Mouse (Mus musculus): ENCODE measurements at regions not wholly inside any gene's neighbourhood (a gene's known extent, or its start where the extent isn't known, plus 50 kb on each side); places are given as distances from the start of the nearest gene placed in this dataset.

DNA sequence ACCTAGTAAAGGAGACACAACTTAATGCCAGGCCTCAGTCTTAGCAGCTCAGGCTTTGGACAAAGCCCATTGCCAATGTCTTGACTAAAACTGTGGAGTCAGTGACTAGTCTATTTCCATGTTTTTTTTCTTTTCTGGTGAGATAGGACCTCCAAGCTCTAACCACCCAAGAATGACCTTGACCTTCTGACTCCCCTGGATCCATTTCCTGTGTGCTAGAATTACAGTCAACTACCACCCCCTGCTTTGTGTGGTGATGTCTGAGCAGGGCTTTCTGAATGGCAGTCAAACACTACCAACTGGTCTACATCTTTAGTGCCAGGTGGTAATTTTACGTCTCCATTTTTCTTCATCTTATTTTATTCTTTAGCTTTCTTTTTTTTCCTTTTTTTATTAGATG is 51.3 kb upstream of the Rnf138rt1 start:
- no peaks in the 10 kb centered on the region for H3K36me3 ChIP-seq (ENCODE audit: control insufficient read depth, insufficient read depth)
- H3K79me2 ChIP-seq (ENCODE audit: control insufficient read depth, insufficient read depth) = no peaks in the 10 kb centered on the region
- H3K4me3 ChIP-seq = no peak overlapping the region
- TF ChIP-seq TCF3 (IDR thresholded peaks at IDR 0.05; ENCODE audit: insufficient read length, low read depth) (no peak), MAX (IDR thresholded peaks at IDR 0.05; ENCODE audit: low read depth) (no peak), USF1 (IDR thresholded peaks at IDR 0.05; ENCODE audit: low read depth) (no peak), CEBPB (IDR thresholded peaks at IDR 0.05; ENCODE audit: insufficient read depth, poor library complexity, severe bottlenecking) (no peak), E2F4 (IDR thresholded peaks at IDR 0.05; ENCODE audit: insufficient read depth) (no peak), MYOD1 (IDR thresholded peaks at IDR 0.05; ENCODE audit: control insufficient read depth in 1 of 3, insufficient read length in 2 of 3, low read depth in 2 of 3) (no peak), POLR2A (IDR thresholded peaks at IDR 0.05; ENCODE audit: insufficient read length, low read depth) (no peak), POLR2AphosphoS2 (IDR thresholded peaks at IDR 0.05; ENCODE audit: insufficient read length, low read depth) (no peak), MYOG (IDR thresholded peaks at IDR 0.05; ENCODE audit: control insufficient read depth in 1 of 3, insufficient read depth in 1 of 3, insufficient read length in 2 of 3, low read depth in 2 of 3) (no peak), REST (IDR thresholded peaks at IDR 0.05; ENCODE audit: insufficient read depth, insufficient read length) (no peak), SRF (IDR thresholded peaks at IDR 0.05; ENCODE audit: control insufficient read depth, insufficient read length, low read depth) (no peak), TCF12 (IDR thresholded peaks at IDR 0.05; ENCODE audit: insufficient read depth, poor library complexity, severe bottlenecking) (no peak)
- H3ac ChIP-seq (ENCODE audit: control insufficient read depth, insufficient read length) = no peak overlapping the region
- H3K27me3 ChIP-seq (ENCODE audit: control insufficient read depth, insufficient read depth, insufficient read length) = no peaks in the 10 kb centered on the region
- no peak overlapping the region for H3K4me2 ChIP-seq (ENCODE audit: low read depth)

DNA sequence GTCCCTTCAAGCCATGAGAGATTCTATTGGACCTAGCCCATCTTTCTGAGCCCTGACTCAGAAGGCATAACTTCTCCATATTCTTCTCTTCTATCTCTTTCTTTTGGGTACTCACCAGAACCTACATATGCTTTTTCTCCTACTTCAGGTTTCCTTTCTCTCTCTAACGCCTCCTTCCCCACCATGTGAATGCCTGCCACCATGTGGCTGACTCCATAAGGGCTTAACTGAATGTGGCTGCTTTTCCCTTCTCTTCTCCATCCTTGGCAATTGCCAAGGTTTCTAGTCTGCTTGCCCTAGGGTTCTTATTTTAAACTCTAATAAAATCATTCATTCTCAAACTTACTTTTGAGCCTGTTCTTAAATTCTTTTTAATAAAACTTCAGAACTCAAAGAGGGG is 53.7 kb upstream of the Rnf138rt1 start:
- TF ChIP-seq POLR2AphosphoS2 (IDR thresholded peaks at IDR 0.05; ENCODE audit: insufficient read length, low read depth) = no peak
- no peak for TF ChIP-seq POLR2A (IDR thresholded peaks at IDR 0.05; ENCODE audit: insufficient read length, low read depth)
- no peak for TF ChIP-seq TCF12 (IDR thresholded peaks at IDR 0.05; ENCODE audit: insufficient read depth, poor library complexity, severe bottlenecking)
- no peak for TF ChIP-seq USF1 (IDR thresholded peaks at IDR 0.05; ENCODE audit: low read depth)
- no peak for TF ChIP-seq MAX (IDR thresholded peaks at IDR 0.05; ENCODE audit: low read depth)
- TF ChIP-seq CEBPB (IDR thresholded peaks at IDR 0.05; ENCODE audit: insufficient read depth, poor library complexity, severe bottlenecking) = no peak
- no peak for TF ChIP-seq SRF (IDR thresholded peaks at IDR 0.05; ENCODE audit: control insufficient read depth, insufficient read length, low read depth)
- no peak for TF ChIP-seq MYOD1 (IDR thresholded peaks at IDR 0.05; ENCODE audit: control insufficient read depth in 1 of 3, insufficient read length in 2 of 3, low read depth in 2 of 3)
- TF ChIP-seq MYOG (IDR thresholded peaks at IDR 0.05; ENCODE audit: control insufficient read depth in 1 of 3, insufficient read depth in 1 of 3, insufficient read length in 2 of 3, low read depth in 2 of 3) = no peak
- Histone ChIP-seq H3K27me3 (ENCODE audit: control insufficient read depth, insufficient read depth, insufficient read length) (no peaks in the 10 kb centered on the region), H3K4me2 (ENCODE audit: low read depth) (no peak overlapping the region), H3K36me3 (ENCODE audit: control insufficient read depth, insufficient read depth) (no peaks in the 10 kb centered on the region), H3ac (ENCODE audit: control insufficient read depth, insufficient read length) (no peak overlapping the region), H3K79me2 (ENCODE audit: control insufficient read depth, insufficient read depth) (no peaks in the 10 kb centered on the region), H3K4me3 (no peak overlapping the region)

DNA sequence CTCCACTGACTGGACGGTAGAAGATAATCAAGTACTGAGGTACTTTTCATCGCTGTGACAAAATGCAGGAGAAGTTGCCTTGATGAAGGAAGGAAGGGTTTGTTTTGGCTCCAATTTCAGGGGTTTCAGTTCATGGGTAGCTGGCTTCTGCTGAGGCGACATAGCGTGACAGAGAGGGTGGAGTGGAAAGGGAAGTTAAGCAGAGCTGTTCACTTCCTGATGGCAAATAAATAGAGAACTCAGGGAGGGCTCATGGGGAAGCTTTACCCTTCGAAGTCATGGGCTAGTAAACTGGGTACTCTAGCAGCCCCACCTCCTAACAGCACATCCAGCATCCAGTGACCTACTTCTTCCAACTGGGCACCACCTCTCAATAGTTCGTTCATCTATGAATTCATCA is 61.2 kb upstream of the Rnf138rt1 start:
- TF ChIP-seq SRF (IDR thresholded peaks at IDR 0.05; ENCODE audit: control insufficient read depth, insufficient read length, low read depth) = no peak
- TF ChIP-seq CEBPB (IDR thresholded peaks at IDR 0.05; ENCODE audit: insufficient read depth, poor library complexity, severe bottlenecking) = no peak
- TF ChIP-seq POLR2AphosphoS2 (IDR thresholded peaks at IDR 0.05; ENCODE audit: insufficient read length, low read depth) = no peak
- no peak for TF ChIP-seq E2F4 (IDR thresholded peaks at IDR 0.05; ENCODE audit: insufficient read depth)
- no peak for TF ChIP-seq MYOG (IDR thresholded peaks at IDR 0.05; ENCODE audit: control insufficient read depth in 1 of 3, insufficient read depth in 1 of 3, insufficient read length in 2 of 3, low read depth in 2 of 3)
- no peak for TF ChIP-seq TCF12 (IDR thresholded peaks at IDR 0.05; ENCODE audit: insufficient read depth, poor library complexity, severe bottlenecking)
- TF ChIP-seq MYOD1 (IDR thresholded peaks at IDR 0.05; ENCODE audit: control insufficient read depth in 1 of 3, insufficient read length in 2 of 3, low read depth in 2 of 3) = no peak
- TF ChIP-seq USF1 (IDR thresholded peaks at IDR 0.05; ENCODE audit: low read depth) = no peak
- TF ChIP-seq MAX (IDR thresholded peaks at IDR 0.05; ENCODE audit: low read depth) = no peak
- no peak for TF ChIP-seq POLR2A (IDR thresholded peaks at IDR 0.05; ENCODE audit: insufficient read length, low read depth)
- no peak for TF ChIP-seq TCF3 (IDR thresholded peaks at IDR 0.05; ENCODE audit: insufficient read length, low read depth)
- no peak for TF ChIP-seq REST (IDR thresholded peaks at IDR 0.05; ENCODE audit: insufficient read depth, insufficient read length)
- H3K4me2 ChIP-seq (ENCODE audit: low read depth) = no peak overlapping the region
- no peaks in the 10 kb centered on the region for H3K36me3 ChIP-seq (ENCODE audit: control insufficient read depth, insufficient read depth)

DNA sequence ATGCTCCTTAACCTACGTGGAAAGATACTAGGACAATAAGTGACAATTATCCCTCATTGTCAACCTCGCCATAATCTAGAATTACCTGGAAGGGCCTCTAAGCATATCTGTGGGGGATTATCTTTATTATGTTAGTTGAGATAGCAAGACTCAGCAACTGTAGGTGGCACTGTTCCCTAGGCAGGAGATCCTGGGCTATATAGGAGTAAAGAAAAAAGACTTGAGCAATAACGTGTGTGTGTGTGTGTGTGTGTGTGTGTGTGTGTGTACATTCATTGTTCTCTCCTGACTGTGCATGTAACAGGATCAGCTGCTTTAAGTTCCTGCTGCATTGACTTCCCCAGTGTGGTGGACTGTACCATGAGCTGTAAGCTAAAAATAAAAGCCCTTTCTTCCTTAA is 66.3 kb upstream of the Rnf138rt1 start:
- no peak overlapping the region for H3ac ChIP-seq (ENCODE audit: control insufficient read depth, insufficient read length)
- H3K79me2 ChIP-seq (ENCODE audit: control insufficient read depth, insufficient read depth) = no peaks in the 10 kb centered on the region
- H3K27me3 ChIP-seq (ENCODE audit: control insufficient read depth, insufficient read depth, insufficient read length) = no peaks in the 10 kb centered on the region
- H3K36me3 ChIP-seq (ENCODE audit: control insufficient read depth, insufficient read depth) = no peaks in the 10 kb centered on the region
- H3K4me2 ChIP-seq (ENCODE audit: low read depth) = no peak overlapping the region
- H3K4me3 ChIP-seq = no peak overlapping the region
- TF ChIP-seq TCF3 (IDR thresholded peaks at IDR 0.05; ENCODE audit: insufficient read length, low read depth) = no peak
- no peak for TF ChIP-seq MAX (IDR thresholded peaks at IDR 0.05; ENCODE audit: low read depth)
- TF ChIP-seq MYOG (IDR thresholded peaks at IDR 0.05; ENCODE audit: control insufficient read depth in 1 of 3, insufficient read depth in 1 of 3, insufficient read length in 2 of 3, low read depth in 2 of 3) = no peak
- TF ChIP-seq USF1 (IDR thresholded peaks at IDR 0.05; ENCODE audit: low read depth) = no peak
- no peak for TF ChIP-seq CEBPB (IDR thresholded peaks at IDR 0.05; ENCODE audit: insufficient read depth, poor library complexity, severe bottlenecking)
- TF ChIP-seq REST (IDR thresholded peaks at IDR 0.05; ENCODE audit: insufficient read depth, insufficient read length) = no peak
- no peak for TF ChIP-seq POLR2A (IDR thresholded peaks at IDR 0.05; ENCODE audit: insufficient read length, low read depth)
- no peak for TF ChIP-seq MYOD1 (IDR thresholded peaks at IDR 0.05; ENCODE audit: control insufficient read depth in 1 of 3, insufficient read length in 2 of 3, low read depth in 2 of 3)

More for the DNA sequence above, 61.2 kb upstream of the Rnf138rt1 start:
- no peak overlapping the region for H3K4me3 ChIP-seq
- no peak overlapping the region for H3ac ChIP-seq (ENCODE audit: control insufficient read depth, insufficient read length)
- no peaks in the 10 kb centered on the region for H3K79me2 ChIP-seq (ENCODE audit: control insufficient read depth, insufficient read depth)
- no peaks in the 10 kb centered on the region for H3K27me3 ChIP-seq (ENCODE audit: control insufficient read depth, insufficient read depth, insufficient read length)

GRCm38 (mm10) chrX:163845408-163845807 is 63.4 kb upstream of the Ap1s2 start:
- Histone ChIP-seq H3K36me3 (ENCODE audit: control insufficient read depth, insufficient read depth) (no peaks in the 10 kb centered on the region), H3K4me3 (no peak overlapping the region), H3K79me2 (ENCODE audit: control insufficient read depth, insufficient read depth) (no peaks in the 10 kb centered on the region), H3K4me2 (ENCODE audit: low read depth) (no peak overlapping the region), H3ac (ENCODE audit: control insufficient read depth, insufficient read length) (no peak overlapping the region), H3K27me3 (ENCODE audit: control insufficient read depth, insufficient read depth, insufficient read length) (no peaks in the 10 kb centered on the region)
- TF ChIP-seq MYOD1 (IDR thresholded peaks at IDR 0.05; ENCODE audit: control insufficient read depth in 1 of 3, insufficient read length in 2 of 3, low read depth in 2 of 3) (no peak), TCF3 (IDR thresholded peaks at IDR 0.05; ENCODE audit: insufficient read length, low read depth) (no peak), USF1 (IDR thresholded peaks at IDR 0.05; ENCODE audit: low read depth) (no peak), TCF12 (IDR thresholded peaks at IDR 0.05; ENCODE audit: insufficient read depth, poor library complexity, severe bottlenecking) (no peak), POLR2A (IDR thresholded peaks at IDR 0.05; ENCODE audit: insufficient read length, low read depth) (no peak), MAX (IDR thresholded peaks at IDR 0.05; ENCODE audit: low read depth) (no peak), CEBPB (IDR thresholded peaks at IDR 0.05; ENCODE audit: insufficient read depth, poor library complexity, severe bottlenecking) (no peak), SRF (IDR thresholded peaks at IDR 0.05; ENCODE audit: control insufficient read depth, insufficient read length, low read depth) (no peak), POLR2AphosphoS2 (IDR thresholded peaks at IDR 0.05; ENCODE audit: insufficient read length, low read depth) (no peak), E2F4 (IDR thresholded peaks at IDR 0.05; ENCODE audit: insufficient read depth) (no peak), REST (IDR thresholded peaks at IDR 0.05; ENCODE audit: insufficient read depth, insufficient read length) (no peak), MYOG (IDR thresholded peaks at IDR 0.05; ENCODE audit: control insufficient read depth in 1 of 3, insufficient read depth in 1 of 3, insufficient read length in 2 of 3, low read depth in 2 of 3) (no peak)
